Mouse (Mus musculus) kidney, embryonic 14.5 days (tissue): Measurements from ENCODE around the gene Ap2b1. TPM values are rescaled to one million over a fixed set of nuclear protein-coding genes. Genes with fewer than 3 reads are reported as not detected.

Experiments
- ATAC-seq: fragments of 200-750 bp; cut with Nextera tagmentation; 2 replicates; pipeline ENCODE4 v1.8.0; 2017; ENCODE audit warnings: moderate number of reproducible peaks, mild to moderate bottlenecking, moderate TSS enrichment, moderate library complexity; ENCODE audit not compliant: low FRiP score, low TSS enrichment
- H3K27ac ChIP-seq: fragments of 300-500 bp; sonication (generic); 2 replicates; pipeline ENCODE4 v1.5.1; 2014; ENCODE audit warnings: low read depth, mild to moderate bottlenecking, low read length, moderate library complexity, mixed read lengths
- H3K27me3 ChIP-seq: fragments of 300-500 bp; sonication (generic); 2 replicates; pipeline ENCODE4 v1.6.1; 2014; ENCODE audit warnings: mild to moderate bottlenecking, low read length; ENCODE audit not compliant: control insufficient read depth, insufficient read depth
- H3K36me3 ChIP-seq: fragments of 300-500 bp; sonication (generic); 2 replicates; pipeline ENCODE4 v1.6.1; 2014; ENCODE audit warnings: low read length, mixed read lengths; ENCODE audit not compliant: control insufficient read depth, insufficient read depth
- H3K4me1 ChIP-seq: fragments of 300-500 bp; sonication (generic); 2 replicates; pipeline ENCODE4 v1.6.1; 2014; ENCODE audit warnings: low read length, mixed read lengths; ENCODE audit not compliant: control insufficient read depth, insufficient read depth
- H3K4me2 ChIP-seq: fragments of 300-500 bp; sonication (generic); replicated peaks from 2 replicates; pipeline ENCODE4 v1.6.1; 2014; ENCODE audit warnings: low read depth, mild to moderate bottlenecking, low read length
- H3K4me3 ChIP-seq: fragments of 300-500 bp; sonication (generic); 2 replicates; pipeline ENCODE4 v1.5.1; 2014; ENCODE audit warnings: mild to moderate bottlenecking, low read length
- H3K9ac ChIP-seq: fragments of 300-500 bp; sonication (generic); 2 replicates; pipeline ENCODE4 v1.6.1; 2014; ENCODE audit warnings: low read depth, mild to moderate bottlenecking, low read length, moderate library complexity
- H3K9me3 ChIP-seq: fragments of 300-500 bp; sonication (generic); 2 replicates; pipeline ENCODE4 v1.6.1; 2016; ENCODE audit warnings: low read length; ENCODE audit not compliant: control insufficient read depth
- WGBS: fragments of 180-500 bp; shearing (Covaris S2); extraction: QIAGEN DNeasy Blood & Tissue Kit; methylation state at CpG from one replicate; pipeline ENCODE4 v1.1.7; 2014; 5-methylcytosine and 5-hydroxymethylcytosine counted together
- polyA plus RNA-seq: library from polyadenylated mRNA; unstranded; fragments of >200 nt; fragmentation: Nextera tagmentation; extraction: Ambion mirVana; gene quantifications from 2 replicates; pipeline ENCODE4 v1.2.1, GENCODE M21; 2014

The Ap2b1 gene
- polyA plus RNA-seq, 1 experiment from 2014 or later: 83.8 TPM

DNA sequence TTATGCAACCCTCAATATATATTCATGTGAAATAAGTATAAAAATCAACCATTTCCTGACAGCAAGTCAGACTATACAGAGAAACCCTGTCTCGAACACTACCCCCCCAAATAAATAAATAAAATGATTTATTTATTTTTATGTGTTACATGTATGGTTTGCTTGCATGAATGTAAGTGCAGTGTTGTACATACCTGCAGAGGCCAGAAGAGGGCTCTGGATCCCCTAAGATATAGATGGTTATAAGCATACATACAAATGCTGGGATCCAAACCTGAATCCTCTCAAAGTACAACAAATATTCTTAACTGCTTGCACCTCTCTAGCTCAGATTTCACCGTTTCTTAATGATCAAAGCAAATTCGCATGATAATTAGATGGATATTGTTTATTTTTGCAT lies 58.6 kb downstream of the Ap2b1 start:
- H3K4me2 ChIP-seq: no peak overlapping the region
- H3K4me3 ChIP-seq: no peak overlapping the region
- 72% methylated on average over 3 of the region's 3 CpGs for WGBS
- H3K4me1 ChIP-seq: no peaks in the 10 kb centered on the region
- ATAC-seq: no peak
- H3K9me3 ChIP-seq: no peaks in the 10 kb centered on the region
- no peaks in the 10 kb centered on the region for H3K27me3 ChIP-seq
- H3K36me3 ChIP-seq: peaks cover 18% of the 10 kb centered on the region
- no peak overlapping the region for H3K9ac ChIP-seq
- H3K27ac ChIP-seq: no peak overlapping the region

DNA sequence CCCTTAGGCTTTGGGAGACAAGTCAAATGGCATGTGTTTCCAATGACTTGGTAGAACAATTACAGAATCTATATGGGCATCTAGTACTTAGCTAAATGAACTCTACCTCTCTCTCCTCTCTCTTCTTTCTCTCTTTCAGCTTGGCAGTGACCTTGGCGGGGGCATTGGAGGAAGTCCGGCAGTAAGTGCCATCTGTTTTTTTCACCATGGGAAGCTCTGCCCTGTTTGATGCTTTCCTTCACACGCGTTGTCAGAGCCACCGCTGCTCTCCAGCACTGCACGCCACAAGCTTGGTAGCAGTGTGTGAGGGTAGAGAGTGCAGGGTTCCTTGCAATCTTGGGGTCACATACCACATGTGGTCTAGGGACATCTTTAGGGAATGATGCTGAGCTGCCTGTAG lies 65.8 kb downstream of the Ap2b1 start:
- Histone ChIP-seq H3K27me3 (no peaks in the 10 kb centered on the region), H3K4me2 (no peak overlapping the region), H3K9ac (no peak overlapping the region), H3K9me3 (no peaks in the 10 kb centered on the region), H3K27ac (no peak overlapping the region), H3K36me3 (peaks cover 43% of the 10 kb centered on the region), H3K4me1 (no peaks in the 10 kb centered on the region), H3K4me3 (no peak overlapping the region)
- 56% methylated on average over 6 of the region's 6 CpGs for WGBS
- ATAC-seq: no peak

DNA sequence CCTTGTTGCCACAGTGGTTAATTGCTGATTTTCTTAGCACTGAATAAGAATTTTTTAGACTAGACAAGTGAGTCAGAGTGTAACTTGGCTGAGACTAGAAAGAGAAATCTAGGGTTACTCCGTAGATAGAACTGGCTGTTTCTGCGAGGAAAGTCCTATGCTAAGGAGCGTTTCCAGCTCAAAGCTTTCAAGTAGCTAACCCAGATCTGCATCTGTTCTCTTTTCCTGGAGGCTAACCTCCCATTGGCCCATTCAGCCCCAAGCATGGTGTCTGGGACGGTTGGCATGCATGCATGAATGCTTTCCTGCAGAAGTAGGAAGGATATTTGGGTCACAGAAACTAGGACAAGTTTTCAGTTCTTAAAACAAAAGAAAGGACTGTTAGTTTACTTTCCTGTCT lies 72.4 kb downstream of the Ap2b1 start:
- H3K36me3 ChIP-seq: peaks cover 66% of the 10 kb centered on the region
- H3K27me3 ChIP-seq: no peaks in the 10 kb centered on the region
- no peaks in the 10 kb centered on the region for H3K4me1 ChIP-seq
- no peak overlapping the region for H3K9ac ChIP-seq
- no peak overlapping the region for H3K27ac ChIP-seq
- H3K9me3 ChIP-seq: no peaks in the 10 kb centered on the region
- 88% methylated on average over 4 of the region's 4 CpGs for WGBS
- no peak overlapping the region for H3K4me3 ChIP-seq
- no peak overlapping the region for H3K4me2 ChIP-seq
- ATAC-seq: no peak

DNA sequence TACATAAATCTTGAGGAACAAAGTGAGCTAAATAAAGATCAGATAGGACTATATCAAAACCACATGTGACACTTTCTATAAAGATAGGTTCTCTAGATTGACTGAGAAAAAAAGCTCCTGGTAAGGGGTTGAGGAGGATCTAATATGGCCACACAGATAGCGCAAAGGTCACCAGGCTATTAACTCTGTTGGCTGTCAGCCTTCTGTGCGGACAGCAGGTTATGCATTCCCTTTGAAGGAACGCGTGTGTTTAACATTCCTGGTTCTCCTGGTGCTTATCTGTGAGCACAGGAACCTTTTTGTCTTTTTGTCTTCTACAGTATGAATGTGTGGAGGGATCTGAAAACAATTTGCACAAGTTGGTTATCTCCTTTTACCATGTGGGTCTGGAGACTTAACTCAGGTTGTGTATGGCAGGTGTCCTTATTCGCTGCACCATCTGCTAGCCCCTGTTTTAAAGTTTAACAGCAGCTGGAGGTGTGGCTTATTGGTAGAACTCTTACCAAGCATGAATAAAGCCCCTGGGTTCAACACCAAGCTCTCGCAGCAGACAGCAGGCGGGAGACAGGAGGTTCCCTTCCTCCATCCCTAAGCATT lies 81.0 kb downstream of the Ap2b1 start:
- no peak overlapping the region for H3K4me3 ChIP-seq
- no peak overlapping the region for H3K9ac ChIP-seq
- H3K27ac ChIP-seq: no peak overlapping the region
- H3K36me3 ChIP-seq: peaks cover 20% of the 10 kb centered on the region
- ATAC-seq: no peak
- 93% methylated on average over 7 of the region's 7 CpGs for WGBS
- no peaks in the 10 kb centered on the region for H3K27me3 ChIP-seq
- no peak overlapping the region for H3K4me2 ChIP-seq
- no peaks in the 10 kb centered on the region for H3K9me3 ChIP-seq
- no peaks in the 10 kb centered on the region for H3K4me1 ChIP-seq

DNA sequence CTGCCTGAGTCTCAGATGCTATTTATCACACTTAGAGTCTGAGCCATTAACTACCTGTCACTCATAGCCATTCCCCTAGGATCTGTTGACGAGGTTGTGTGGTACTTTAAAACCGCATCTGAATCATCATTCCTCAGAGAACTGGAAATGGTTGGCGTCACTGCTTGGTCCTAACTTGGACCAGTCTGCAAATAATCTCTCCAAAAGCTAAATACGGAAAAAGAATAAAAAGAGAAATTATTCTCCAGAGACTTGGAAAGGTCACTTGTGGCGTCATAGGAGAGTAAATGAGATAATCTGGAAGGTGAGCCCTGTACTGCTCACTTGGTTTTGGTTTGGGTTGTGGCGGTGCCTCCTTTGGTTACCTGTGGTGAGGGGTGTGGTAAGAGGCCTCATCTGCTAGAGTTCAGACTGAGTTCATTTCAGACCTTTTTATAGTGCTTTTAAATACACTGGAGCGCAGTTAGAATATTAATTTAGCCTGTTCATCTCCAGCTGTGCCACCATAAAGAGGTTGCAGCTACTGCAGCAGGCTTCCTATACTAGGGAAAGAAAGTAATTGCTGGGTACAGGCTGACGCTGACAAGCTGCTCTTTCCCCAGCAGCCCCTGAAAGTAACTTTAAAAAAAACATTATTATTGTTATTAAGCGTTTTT lies 84.2 kb downstream of the Ap2b1 start:
- H3K36me3 ChIP-seq: peaks cover 9% of the 10 kb centered on the region; the same call in 1 of the 2 replicates
- H3K4me3 ChIP-seq: no peak overlapping the region
- no peak overlapping the region for H3K27ac ChIP-seq
- no peaks in the 10 kb centered on the region for H3K27me3 ChIP-seq
- no peak for ATAC-seq
- 73% methylated on average over 9 of the region's 9 CpGs for WGBS
- H3K4me2 ChIP-seq: no peak overlapping the region
- no peaks in the 10 kb centered on the region for H3K9me3 ChIP-seq
- no peaks in the 10 kb centered on the region for H3K4me1 ChIP-seq
- no peak overlapping the region for H3K9ac ChIP-seq

DNA sequence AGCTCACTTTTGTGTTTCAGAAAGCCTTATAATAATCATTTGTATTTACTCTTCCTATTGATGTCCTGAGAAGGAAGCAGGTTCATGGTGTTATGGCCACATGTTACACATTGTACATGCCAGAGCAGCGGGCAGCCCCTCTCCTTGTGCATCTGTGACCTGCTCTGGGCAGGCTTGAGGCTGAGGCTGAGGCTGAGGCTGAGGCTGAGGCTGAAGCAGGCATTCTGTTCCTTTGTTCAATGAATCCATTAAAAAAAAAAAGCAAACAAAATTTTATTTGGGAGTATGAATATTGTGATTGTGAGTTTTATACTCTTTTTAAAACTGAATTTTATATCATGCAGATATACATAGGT lies 84.7 kb downstream of the Ap2b1 start:
- WGBS: 97% methylated on average over 1 of the region's 1 CpGs
- Histone ChIP-seq H3K9ac (no peak overlapping the region), H3K27ac (no peak overlapping the region), H3K27me3 (no peaks in the 10 kb centered on the region), H3K36me3 (peaks cover 11% of the 10 kb centered on the region; the same call in 1 of the 2 replicates), H3K4me1 (no peaks in the 10 kb centered on the region), H3K4me3 (no peak overlapping the region), H3K4me2 (no peak overlapping the region), H3K9me3 (no peaks in the 10 kb centered on the region)
- ATAC-seq: no peak

DNA sequence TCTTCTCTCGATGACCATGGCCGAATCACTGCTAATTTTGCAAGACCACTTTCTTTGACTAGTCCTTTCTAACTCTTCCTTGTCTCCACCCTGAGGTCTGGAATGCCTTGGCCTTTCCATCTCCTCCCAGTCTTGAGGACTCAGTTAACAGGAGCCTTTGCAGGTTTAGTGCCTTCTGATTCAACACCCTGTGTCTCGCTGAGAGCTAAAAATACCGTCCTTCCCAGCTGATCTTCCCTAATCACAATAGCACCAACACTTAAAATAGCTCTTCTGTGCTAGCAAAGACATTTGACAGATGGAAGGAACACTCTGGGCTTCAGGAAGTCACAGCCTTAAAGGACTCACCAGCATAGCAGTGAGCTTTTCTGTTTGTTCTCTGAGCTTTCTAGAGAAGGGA lies 94.2 kb downstream of the Ap2b1 start:
- no peak overlapping the region for H3K9ac ChIP-seq
- H3K4me2 ChIP-seq: no peak overlapping the region
- H3K27ac ChIP-seq: no peak overlapping the region
- H3K4me3 ChIP-seq: no peak overlapping the region
- 95% methylated on average over 4 of the region's 4 CpGs for WGBS
- H3K9me3 ChIP-seq: no peaks in the 10 kb centered on the region
- H3K36me3 ChIP-seq: peaks cover 69% of the 10 kb centered on the region
- no peak for ATAC-seq
- no peaks in the 10 kb centered on the region for H3K27me3 ChIP-seq
- H3K4me1 ChIP-seq: no peaks in the 10 kb centered on the region

DNA sequence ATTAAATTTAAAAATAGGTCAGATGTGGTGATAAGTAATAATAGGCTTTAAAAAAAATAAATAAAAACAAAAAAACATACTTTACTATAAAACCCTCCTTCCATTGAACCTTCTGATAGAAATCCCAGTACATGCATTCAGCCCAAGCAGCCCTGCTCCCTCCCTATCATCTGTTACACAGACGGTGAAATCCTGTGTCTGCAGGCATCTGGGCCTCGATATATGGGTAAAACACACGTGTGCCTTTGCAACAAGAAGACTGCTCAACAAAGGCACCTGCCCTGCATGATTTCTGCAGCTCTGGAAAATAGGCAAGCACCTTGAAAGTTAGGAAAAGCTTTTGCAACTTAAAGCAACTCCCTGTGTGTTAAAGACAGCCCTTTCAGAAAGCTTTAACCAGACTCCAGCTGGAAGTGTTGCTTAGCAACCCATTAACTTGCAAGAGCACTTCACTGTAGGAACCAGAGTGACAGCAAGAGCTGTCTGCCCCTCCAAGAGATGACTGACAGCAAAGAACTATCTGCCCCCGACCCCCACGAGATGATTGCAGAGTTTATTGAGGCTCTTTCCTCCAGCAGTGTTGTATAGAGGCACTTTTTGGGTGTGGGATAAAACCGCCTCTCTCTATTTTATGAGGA lies 96.1 kb downstream of the Ap2b1 start:
- H3K36me3 ChIP-seq: peaks cover 77% of the 10 kb centered on the region
- no peak overlapping the region for H3K4me3 ChIP-seq
- no peaks in the 10 kb centered on the region for H3K27me3 ChIP-seq
- no peak overlapping the region for H3K9ac ChIP-seq
- no peak overlapping the region for H3K4me2 ChIP-seq
- H3K9me3 ChIP-seq: no peaks in the 10 kb centered on the region
- no peak for ATAC-seq
- no peak overlapping the region for H3K27ac ChIP-seq
- whole genome bisulfite sequencing: 71% methylated on average over 6 of the region's 6 CpGs
- H3K4me1 ChIP-seq: no peaks in the 10 kb centered on the region

DNA sequence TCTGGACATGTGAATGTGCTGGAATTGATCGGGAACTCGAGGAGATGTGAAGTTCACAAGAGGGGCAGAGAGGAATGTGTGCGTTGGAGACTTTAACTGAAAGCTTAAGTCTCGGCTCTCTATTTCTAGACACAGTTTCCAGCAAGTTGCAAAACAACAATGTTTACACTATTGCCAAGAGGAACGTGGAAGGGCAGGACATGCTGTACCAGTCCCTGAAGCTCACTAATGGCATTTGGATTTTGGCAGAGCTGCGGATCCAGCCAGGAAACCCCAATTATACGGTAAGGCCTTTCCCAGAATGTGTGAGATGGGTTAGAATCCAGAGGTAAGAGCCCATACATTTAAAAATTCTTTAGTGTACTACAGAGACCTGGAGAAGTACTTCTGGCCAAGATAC lies 98.8 kb downstream of the Ap2b1 start:
- no peaks in the 10 kb centered on the region for H3K27me3 ChIP-seq
- WGBS: 94% methylated on average over 7 of the region's 7 CpGs
- ATAC-seq: no peak
- H3K36me3 ChIP-seq: peaks cover 72% of the 10 kb centered on the region
- H3K9ac ChIP-seq: no peak overlapping the region
- H3K27ac ChIP-seq: no peak overlapping the region
- no peak overlapping the region for H3K4me3 ChIP-seq
- no peaks in the 10 kb centered on the region for H3K9me3 ChIP-seq
- no peaks in the 10 kb centered on the region for H3K4me1 ChIP-seq
- H3K4me2 ChIP-seq: no peak overlapping the region
